Mouse (Mus musculus) urinary bladder, postnatal 4 days (tissue): ENCODE results near the gene Aldh4a1.

ENCODE experiments used
- DNase-seq, 2 experiments: peaks; one replicate each; pipeline ENCODE4 v3.0.0; 2021 to 2022; ENCODE audit warnings: low spot score in 2 of 2

Gene Aldh4a1

GRCm38 (mm10) chr4:139623434-139624115 is 909 bp downstream of the Aldh4a1 start:
- no peak for DNase-seq

DNA sequence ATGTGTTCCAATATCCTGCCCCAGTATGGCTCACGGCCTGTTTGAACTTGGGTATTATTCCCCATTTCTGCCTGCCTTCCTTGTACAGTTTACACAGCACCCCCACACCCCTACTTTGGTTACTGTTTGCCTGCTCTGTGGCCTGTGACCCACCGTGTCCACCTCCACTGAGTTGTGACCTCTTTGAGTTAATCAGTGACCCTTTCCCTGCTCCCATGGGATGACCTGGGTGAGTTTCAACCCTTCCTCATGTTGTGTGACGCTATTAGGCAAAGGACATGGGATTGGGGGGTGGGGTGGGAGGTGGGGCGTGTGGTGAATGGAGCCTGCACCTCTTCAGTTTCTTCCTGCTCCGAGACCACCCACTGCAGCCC is 1.4 kb downstream of the Aldh4a1 start:
- DNase-seq: no peak

- DNase-seq: no peak
Measured at GRCm38 (mm10) chr4:139624706-139625105, 2.0 kb downstream of the Aldh4a1 start.

DNA sequence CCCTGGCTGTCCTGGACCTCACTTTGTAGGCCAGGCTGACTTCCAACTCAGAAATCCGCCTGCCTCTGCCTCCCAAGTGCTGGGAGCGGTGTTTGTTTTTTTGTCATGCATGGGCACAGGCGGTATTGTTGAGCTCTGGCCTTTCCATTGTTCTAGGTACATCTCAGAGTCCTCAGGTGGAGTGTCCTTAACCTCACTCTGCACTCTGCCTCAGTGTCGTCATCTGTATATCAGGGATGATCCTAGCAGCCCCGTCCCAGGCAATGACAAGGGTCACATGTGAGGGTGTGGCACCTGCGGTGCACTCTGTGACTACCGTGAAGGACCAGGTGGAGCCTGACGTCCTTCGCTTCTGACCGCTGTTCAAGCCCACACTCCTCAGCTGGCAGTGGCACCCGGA is 4.7 kb downstream of the Aldh4a1 start:
- DNase-seq: no peak

DNA sequence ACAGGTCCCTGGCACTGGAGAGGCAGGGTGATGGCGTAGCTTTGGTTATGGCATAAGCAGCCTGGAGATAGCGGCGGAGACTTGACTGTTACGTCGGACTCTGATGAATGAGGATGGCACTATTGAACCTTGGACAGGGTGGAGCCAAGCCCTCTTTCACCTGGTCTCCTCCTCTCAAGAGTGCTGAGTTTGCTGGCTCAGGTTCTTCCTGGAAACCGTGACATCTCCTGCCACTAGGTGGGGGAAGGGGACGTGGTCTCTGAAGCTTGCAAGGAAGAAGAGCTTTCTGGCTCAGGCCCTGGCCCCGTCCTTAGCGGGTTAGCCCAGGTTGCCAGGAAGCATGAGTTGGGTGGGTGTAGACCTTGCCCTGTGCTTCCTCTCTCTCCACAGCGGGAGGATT is 7.5 kb downstream of the Aldh4a1 start:
- DNase-seq: no peak

DNA sequence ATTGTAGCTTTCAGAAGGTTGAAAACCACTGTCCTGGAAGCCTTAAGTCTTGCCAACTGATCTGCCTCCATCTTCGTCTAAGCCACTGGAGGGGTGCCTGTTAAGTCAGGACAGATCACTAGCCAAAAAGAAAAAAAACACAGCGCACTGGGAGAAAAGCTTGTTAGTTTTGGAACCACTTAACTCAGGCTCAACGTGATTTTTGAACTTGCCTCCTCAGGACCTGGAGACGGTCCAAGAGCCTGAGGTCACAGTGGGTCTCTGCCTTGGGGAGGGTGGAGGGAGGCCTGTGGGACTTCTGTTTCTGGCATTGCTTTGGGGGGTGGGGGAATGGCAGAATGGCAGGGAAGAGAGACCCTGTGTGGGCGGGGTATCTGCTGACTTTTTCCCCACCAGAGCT is 8.5 kb downstream of the Aldh4a1 start:
- no peak for DNase-seq

DNA sequence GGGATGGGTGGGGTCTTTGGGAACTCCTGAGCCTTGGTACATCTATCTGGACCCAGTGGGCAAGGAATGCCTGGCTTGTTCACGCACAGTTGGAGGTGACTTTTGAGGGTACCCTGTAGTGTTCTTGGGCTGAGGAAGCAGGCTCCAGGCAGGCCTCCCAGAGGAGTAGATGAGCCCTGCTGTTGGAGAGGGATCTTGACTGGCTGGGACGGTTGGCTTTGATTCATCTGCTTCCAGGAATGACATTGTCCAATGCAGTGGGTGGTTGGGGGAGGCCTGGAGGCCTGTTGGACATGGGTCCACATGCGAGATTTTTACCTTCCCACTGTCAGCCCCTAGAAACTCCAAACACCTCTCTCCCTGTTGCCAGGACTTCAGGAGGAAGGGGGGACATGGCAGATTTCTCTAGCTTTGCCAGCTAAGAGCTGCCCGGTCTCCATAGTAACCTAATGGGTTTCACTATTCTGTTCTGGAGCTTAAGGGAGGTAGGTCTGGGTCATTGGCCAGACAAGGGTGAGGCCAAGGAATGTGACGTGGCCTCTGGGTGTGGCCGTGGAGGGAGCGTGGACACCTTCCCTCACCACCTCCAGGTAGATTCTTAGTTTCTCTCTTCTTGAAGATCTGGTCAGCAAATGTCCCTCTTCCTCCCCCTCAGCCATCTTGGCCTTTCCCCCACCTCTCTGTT is 9.0 kb downstream of the Aldh4a1 start:
- DNase-seq: no peak

DNA sequence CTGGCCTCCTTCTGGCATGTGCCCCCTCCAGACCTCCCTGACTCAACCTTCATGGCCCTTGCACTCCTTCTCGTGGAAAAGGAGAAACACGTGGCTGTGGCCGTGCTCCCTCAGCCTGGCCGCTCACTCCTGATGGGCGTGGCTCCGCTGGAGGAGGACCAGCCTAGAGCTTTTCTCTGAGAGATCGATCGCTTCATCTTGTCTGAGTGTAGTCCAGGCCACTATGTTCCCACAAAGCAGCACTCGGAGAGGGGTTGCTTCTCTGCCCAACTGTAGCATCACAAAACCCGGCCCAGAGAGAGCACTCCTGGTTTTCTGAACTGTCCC is 9.6 kb downstream of the Aldh4a1 start:
- DNase-seq: no peak

GRCm38 (mm10) chr4:139636373-139636772 is 13.7 kb downstream of the Aldh4a1 start:
- peak in 1 of 2 experiments; percentile 76 for DNase-seq

GRCm38 (mm10) chr4:139637847-139638246 is 15.2 kb downstream of the Aldh4a1 start:
- no peak for DNase-seq

DNA sequence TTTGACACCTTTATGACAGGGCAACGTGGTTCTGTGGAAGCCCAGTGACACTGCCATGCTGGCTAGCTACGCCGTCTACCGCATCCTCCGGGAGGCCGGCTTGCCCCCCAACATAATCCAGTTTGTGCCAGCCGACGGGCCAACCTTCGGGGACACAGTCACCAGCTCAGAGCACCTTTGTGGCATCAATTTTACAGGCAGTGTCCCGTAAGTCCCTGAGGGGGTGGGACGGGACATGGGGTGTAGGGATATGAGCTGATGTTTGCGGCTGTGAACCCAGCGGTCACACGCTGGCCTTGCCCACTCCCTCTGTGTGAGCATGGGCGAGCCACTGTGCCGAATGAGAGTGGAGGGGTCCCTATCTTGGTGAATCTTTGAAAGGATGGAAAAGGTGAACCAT is 15.7 kb downstream of the Aldh4a1 start:
- no peak for DNase-seq

- DNase-seq: no peak
Measured at GRCm38 (mm10) chr4:139639801-139640200, 17.1 kb downstream of the Aldh4a1 start.

DNA sequence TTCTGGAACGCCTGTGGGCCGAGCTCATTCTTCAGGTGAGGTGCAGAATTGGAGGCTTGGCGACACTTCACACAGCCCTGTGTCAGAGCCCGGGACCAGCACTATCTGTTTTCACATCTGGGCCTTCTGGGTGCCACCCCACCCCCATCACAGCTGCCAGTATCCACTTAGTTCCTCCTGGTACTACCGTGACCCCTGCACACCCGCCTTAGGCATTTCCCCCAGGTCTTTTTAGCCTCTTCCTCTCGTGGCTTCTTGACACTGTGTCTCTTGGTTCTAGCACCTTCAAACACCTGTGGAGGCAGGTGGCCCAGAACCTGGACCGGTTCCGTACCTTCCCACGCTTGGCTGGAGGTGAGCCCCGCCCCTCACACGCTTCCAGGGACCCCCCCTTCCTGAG is 17.7 kb downstream of the Aldh4a1 start:
- no peak for DNase-seq

- DNase-seq: no peak
Measured at GRCm38 (mm10) chr4:139640775-139641174, 18.1 kb downstream of the Aldh4a1 start.

- DNase-seq: no peak
Measured at GRCm38 (mm10) chr4:139641829-139642425, 19.3 kb downstream of the Aldh4a1 start.

GRCm38 (mm10) chr4:139643972-139644371 is 21.3 kb downstream of the Aldh4a1 start:
- DNase-seq: peak; percentile 64 to 84

GRCm38 (mm10) chr4:139646916-139647315 is 24.2 kb downstream of the Aldh4a1 start:
- DNase-seq: no peak

DNA sequence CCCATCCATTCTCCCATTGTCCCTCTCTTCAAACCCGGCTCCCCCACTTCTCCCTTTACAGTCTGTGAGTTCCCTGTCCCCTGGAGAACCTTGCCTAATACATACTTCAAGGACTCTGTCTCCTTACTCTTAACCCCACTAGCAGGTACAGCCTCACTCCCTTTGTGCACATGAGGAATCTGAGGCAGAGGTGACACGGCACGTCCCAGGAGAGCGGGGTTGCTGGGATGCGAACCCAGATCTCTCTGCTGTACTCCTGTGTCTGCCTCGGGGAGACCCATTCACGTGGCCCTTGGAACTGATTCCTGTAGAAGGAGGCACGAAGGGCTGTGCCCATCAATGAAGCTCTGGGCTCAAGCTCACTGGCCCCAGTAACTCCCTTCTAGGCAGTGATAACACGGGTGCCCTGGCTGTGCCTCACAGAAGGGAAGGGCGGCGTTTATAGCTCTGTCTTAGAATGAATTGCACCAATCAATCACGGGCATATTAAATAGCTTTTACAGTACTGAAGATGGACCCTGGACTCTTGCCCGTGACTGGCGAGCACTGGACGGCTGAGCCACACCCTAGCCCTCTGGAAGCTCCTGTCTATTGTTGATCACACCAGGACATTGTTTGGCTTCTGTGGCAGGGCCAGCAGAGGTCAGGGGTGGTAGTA is 27.5 kb downstream of the Aldh4a1 start:
- no peak for DNase-seq

- DNase-seq: no peak
Measured at GRCm38 (mm10) chr4:139650907-139651306, 28.2 kb downstream of the Aldh4a1 start.

DNA sequence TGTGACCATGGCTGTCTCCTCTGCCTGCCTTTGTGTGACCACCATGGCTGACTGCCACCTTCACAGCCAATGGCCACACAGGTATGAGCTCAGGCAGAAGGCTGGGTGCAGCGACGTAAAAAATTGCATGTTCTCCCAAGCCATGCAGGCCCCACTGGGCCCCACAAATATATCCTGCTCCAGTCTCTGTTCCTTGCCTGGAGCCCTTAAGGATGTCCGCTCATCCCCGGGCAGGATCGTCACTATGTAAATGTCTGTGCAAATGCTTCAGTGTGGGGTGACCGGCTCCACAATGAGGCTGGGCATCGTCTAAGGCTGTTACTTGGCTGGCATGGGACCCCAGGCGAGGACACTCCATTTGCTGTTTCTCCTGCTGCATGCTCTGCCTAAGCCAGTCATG is 30.6 kb downstream of the Aldh4a1 start, which contains the start of gene Tas1r2:
Gene Tas1r2 (plus strand): TSS at position 301 of the 400 bp plus-strand sequence.
- no peak for DNase-seq

GRCm38 (mm10) chr4:139661897-139662296 is 39.2 kb downstream of the Aldh4a1 start:
- no peak for DNase-seq

DNA sequence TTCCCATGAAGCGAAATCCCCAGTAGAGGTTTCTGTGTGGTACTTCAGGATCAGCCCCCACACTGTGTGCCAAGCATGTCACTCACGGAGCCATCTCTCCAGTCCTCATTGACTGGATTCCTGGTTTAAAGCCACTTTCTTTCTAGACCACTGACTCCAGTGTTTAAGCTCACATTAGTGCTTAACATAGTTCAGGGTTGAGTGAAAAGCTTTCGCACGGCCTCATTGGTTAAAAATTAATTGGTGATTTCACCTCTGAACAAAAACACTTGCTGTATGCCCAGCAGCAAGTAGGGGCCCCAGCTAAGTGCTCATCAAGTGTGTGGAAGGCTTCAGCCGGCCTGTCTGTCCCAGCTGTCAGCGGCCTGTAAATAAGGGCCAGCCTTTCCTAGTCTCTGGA is 45.0 kb downstream of the Aldh4a1 start:
- no peak for DNase-seq

- DNase-seq: no peak
Measured at GRCm38 (mm10) chr4:139669847-139670246, 47.2 kb downstream of the Aldh4a1 start.
